Mouse (Mus musculus) kidney, postnatal 36 days (tissue): ENCODE measurements at regions not wholly inside any gene's neighbourhood (a gene's known extent, or its start where the extent isn't known, plus 50 kb on each side); places are given as distances from the start of the nearest gene placed in this dataset.

ENCODE experiments used
- DNase-seq, 2 experiments: peaks; one replicate each; pipeline ENCODE4 v3.0.0; 2021 to 2022; ENCODE audit warnings: mixed read lengths in 2 of 2

DNA sequence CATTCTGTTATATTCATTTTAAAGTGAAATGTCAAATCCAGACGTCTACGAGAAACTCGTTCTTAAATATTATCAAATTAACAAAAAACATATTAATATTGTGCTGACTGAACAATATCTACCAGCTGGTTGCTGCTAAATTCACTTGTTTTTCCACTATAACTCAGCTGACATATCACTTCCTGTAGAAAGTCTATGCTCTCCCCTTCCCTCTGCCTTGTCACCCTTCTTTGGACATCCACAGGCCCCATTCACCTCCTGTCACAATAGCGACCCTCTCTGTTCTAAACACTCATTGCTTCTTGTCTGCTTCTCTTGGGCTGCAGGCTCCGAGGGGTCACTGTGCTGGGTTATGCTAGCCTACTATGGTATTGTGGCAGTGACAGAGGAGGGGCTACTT lies 52.5 kb upstream of the Cplx2 start:
- no peak for DNase-seq

DNA sequence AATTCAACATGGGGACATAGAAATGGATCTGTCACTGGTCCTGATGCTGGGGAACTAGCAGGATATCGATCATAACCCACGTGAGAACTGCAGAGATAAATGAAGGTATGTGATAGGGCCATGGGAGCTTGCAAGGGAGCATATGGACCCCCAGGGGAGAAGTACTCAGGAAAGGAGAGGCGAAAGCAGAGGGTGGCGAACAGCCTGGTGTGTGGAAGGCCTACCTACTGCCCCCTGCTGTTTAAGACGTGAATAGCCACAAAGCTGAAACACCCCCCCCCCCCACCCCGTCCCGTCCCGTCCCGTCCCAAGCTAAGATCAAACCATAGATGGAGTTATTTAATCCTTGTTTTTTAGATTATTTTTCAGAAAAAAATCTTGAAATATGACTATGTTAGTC lies 50.9 kb upstream of the Cplx2 start:
- DNase-seq, result peak in 1 of 2 experiments; percentile 20

DNA sequence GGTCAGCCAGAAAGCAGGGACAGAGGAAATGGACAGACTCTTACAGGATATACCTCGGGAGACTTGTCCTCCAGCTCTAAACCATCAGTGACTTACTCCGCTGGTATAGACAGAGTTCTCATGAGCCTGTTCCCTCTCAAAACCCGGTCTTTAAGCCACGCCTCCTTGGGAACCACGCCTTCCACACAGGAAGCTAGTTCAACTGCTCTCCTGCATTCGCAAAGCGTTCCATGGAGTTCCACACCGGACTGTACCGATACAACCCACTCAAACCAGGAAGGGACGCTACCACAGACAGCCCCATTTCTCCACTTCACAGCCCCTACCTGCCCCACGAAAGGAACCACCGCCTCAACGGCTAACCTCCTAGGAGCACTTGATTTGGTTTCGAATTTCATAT lies 50.1 kb upstream of the Cplx2 start:
- DNase-seq, result no peak
